Mouse (Mus musculus) spleen, adult 2 months (tissue): ENCODE data around the gene Erp27.

Experiments
- CTCF ChIP-seq: fragments of 200-500 bp; IDR thresholded peaks from 2 replicates; pipeline ENCODE4 v1.5.1; 2011; ENCODE audit warnings: mild to moderate bottlenecking, inconsistent platforms; ENCODE audit not compliant: insufficient read depth, insufficient read length, insufficient replicate concordance; ENCODE audit errors: extremely low read depth
- POLR2A ChIP-seq: fragments of 200-500 bp; IDR thresholded peaks from 2 replicates; pipeline ENCODE4 v1.6.1; 2011; ENCODE audit warnings: low read depth, low read length, inconsistent platforms

DNA sequence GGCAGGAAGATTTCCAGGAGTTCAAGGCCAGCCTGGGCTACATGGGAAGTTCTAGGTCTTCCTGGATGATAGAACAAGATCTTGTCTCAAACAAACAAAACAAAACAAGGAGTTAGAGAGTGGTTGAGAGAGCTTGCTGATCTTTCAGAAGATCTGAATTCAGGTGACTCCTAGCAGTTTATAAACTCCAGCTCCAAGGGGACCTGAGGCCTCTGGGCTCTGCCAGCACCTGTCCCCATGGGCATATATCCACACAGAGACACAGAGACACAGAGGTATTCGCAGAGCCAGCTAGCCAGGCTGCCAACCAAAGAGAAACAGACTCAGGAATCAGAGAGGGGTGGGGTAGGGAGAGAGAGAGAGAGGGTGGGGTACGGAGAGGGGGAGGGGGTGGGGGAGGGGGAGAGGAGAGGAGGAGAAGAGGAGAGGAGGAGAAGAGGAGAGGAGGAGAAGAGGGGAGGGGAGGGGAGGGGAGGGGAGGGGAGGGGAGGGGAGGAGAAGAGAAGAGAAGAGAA lies 9.2 kb downstream of the Erp27 start:
- TF ChIP-seq CTCF (no peak), POLR2A (no peak)
